ENCODE assay signal across 26 mouse cellular contexts in the genomic region with DNA sequence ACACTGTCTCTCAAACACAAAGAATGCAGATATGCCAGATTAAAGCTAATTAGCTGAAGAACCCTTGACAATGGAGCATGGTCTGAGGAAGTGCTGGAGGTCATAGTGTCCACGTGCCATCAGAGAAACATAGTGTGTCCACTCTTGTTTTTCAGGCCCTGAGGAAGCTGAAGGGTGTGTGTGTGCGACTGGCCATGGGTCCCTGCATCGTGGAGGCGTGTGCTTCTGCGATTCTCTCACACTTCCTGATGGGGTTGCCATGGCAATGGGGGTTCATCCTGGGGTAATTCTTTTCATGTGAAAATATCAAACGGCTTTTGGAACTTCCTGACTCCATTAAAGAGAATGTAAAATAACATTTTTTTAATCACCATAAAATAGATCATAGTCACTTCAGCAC. TPM values are rescaled to one million over a fixed set of nuclear protein-coding genes. Genes with fewer than 3 reads are reported as not detected.
A peak's percentile ranks its signal among the peaks of the same experiment; 100 is the strongest.
DNase-seq lines count a peak whose midpoint lies in the region; ATAC-seq lines count a peak whose summit lies in the region.
"Had no signal": no experiment of that assay in that cellular context is flagged by ENCODE, and none has a peak within 500 bp of the region (broad histone marks: within the 10 kb centered on the region; RNA-seq: fewer than 3 reads in every experiment).

No protein-coding gene starts in this region.

- H3K9ac ChIP-seq in forebrain, embryonic 15.5 days (replicated peaks), result no peak overlapping the region
- no peak overlapping the region for H3K9ac ChIP-seq in midbrain, embryonic 14.5 days (replicated peaks; ENCODE audit: low read length)
- no peak overlapping the region for H3K9ac ChIP-seq in kidney, embryonic 15.5 days
- H3K9ac ChIP-seq: forebrain, embryonic 13.5 days; heart, embryonic 13.5 days; hindbrain, embryonic 15.5 days; liver, embryonic 15.5 days; midbrain, embryonic 12.5 days; stomach, embryonic 15.5 days had no signal

- WGBS in forebrain, embryonic 10.5 days, result 71% methylated on average over 6 of the region's 6 CpGs
- WGBS in forebrain, embryonic 15.5 days, result 47% methylated on average over 6 of the region's 6 CpGs
- 12% methylated on average over 6 of the region's 6 CpGs for WGBS in midbrain, embryonic 14.5 days
- WGBS in kidney, embryonic 15.5 days, result 57% methylated on average over 6 of the region's 6 CpGs

- no peak overlapping the region for H3K4me3 ChIP-seq in forebrain, embryonic 10.5 days
- H3K4me3 ChIP-seq in forebrain, embryonic 15.5 days, result no peak overlapping the region
- no peak overlapping the region for H3K4me3 ChIP-seq in midbrain, embryonic 14.5 days (replicated peaks; ENCODE audit: low read depth, low read length)
- no peak overlapping the region for H3K4me3 ChIP-seq in kidney, embryonic 15.5 days (replicated peaks)
- H3K4me3 ChIP-seq: forebrain, embryonic 13.5 days; heart, embryonic 13.5 days; hindbrain, embryonic 15.5 days; left cerebral cortex, adult 2 months; liver, embryonic 15.5 days; midbrain, embryonic 12.5 days; stomach, embryonic 15.5 days had no signal

- peaks cover 4% of the 10 kb centered on the region for H3K4me1 ChIP-seq in forebrain, embryonic 10.5 days
- H3K4me1 ChIP-seq in forebrain, embryonic 15.5 days, result no peaks in the 10 kb centered on the region
- 0 out of 2 replicates have a peak, but pooled peaks cover 4% of the 10 kb centered on the region for H3K4me1 ChIP-seq in midbrain, embryonic 14.5 days (ENCODE audit: control insufficient read depth, insufficient read depth, low read length)
- no peaks in the 10 kb centered on the region for H3K4me1 ChIP-seq in kidney, embryonic 15.5 days
- H3K4me1 ChIP-seq: forebrain, embryonic 13.5 days; heart, embryonic 13.5 days; hindbrain, embryonic 15.5 days; liver, embryonic 15.5 days; midbrain, embryonic 12.5 days; stomach, embryonic 15.5 days had no signal

- H3K4me2 ChIP-seq in forebrain, embryonic 15.5 days (replicated peaks), result no peak overlapping the region
- no peak overlapping the region for H3K4me2 ChIP-seq in midbrain, embryonic 14.5 days (ENCODE audit: low read length)
- no peak overlapping the region for H3K4me2 ChIP-seq in kidney, embryonic 15.5 days
- H3K4me2 ChIP-seq: forebrain, embryonic 13.5 days; heart, embryonic 13.5 days; hindbrain, embryonic 15.5 days; liver, embryonic 15.5 days; midbrain, embryonic 12.5 days; stomach, embryonic 15.5 days had no signal

- intact Hi-C loops in left cerebral cortex, postnatal 14 days (cut with DNase I), result no loop called here
- intact Hi-C loops in left cerebral cortex, postnatal 36 days (cut with DNase I), result no loop called here

- no peaks in the 10 kb centered on the region for H3K9me3 ChIP-seq in forebrain, embryonic 10.5 days
- H3K9me3 ChIP-seq in forebrain, embryonic 15.5 days, result no peaks in the 10 kb centered on the region
- no peaks in the 10 kb centered on the region for H3K9me3 ChIP-seq in midbrain, embryonic 14.5 days (ENCODE audit: control insufficient read depth, low read length)
- H3K9me3 ChIP-seq in kidney, embryonic 15.5 days (replicated peaks), result no peaks in the 10 kb centered on the region
- H3K9me3 ChIP-seq: forebrain, embryonic 13.5 days; heart, embryonic 13.5 days; hindbrain, embryonic 15.5 days; liver, embryonic 15.5 days; midbrain, embryonic 12.5 days; stomach, embryonic 15.5 days had no signal

- peak; percentile 6 for DNase-seq in forebrain, embryonic 10.5 days (ENCODE audit: extremely low spot score, low spot score)
- peak; percentile 8 to 53 for DNase-seq in left cerebral cortex, postnatal 14 days (ENCODE audit: low spot score in 2 of 2)
- no peak for DNase-seq in left cerebral cortex, postnatal 36 days (ENCODE audit: low spot score in 2 of 2)
- DNase-seq in midbrain, embryonic 14.5 days, result peak; percentile 39
- DNase-seq in ovary, postnatal 36 days (ENCODE audit: low spot score), result no peak
- DNase-seq: adrenal gland, postnatal 36 days; cerebellum, adult 8-10 months; heart, postnatal 36 days; thymus, adult 2 months had no signal

- H3K27me3 ChIP-seq in forebrain, embryonic 10.5 days (ENCODE audit: poor library complexity, severe bottlenecking), result no peaks in the 10 kb centered on the region
- H3K27me3 ChIP-seq in forebrain, embryonic 15.5 days, result no peaks in the 10 kb centered on the region
- no peaks in the 10 kb centered on the region for H3K27me3 ChIP-seq in midbrain, embryonic 14.5 days (ENCODE audit: control insufficient read depth, insufficient read depth, low read length)
- no peaks in the 10 kb centered on the region for H3K27me3 ChIP-seq in kidney, embryonic 15.5 days
- H3K27me3 ChIP-seq: CH12.LX; forebrain, embryonic 13.5 days; heart, embryonic 13.5 days; hindbrain, embryonic 15.5 days; liver, embryonic 15.5 days; midbrain, embryonic 12.5 days; stomach, embryonic 15.5 days had no signal

- H3K36me3 ChIP-seq in forebrain, embryonic 10.5 days (replicated peaks), result 0 out of 2 replicates have a peak, but pooled peaks cover 2% of the 10 kb centered on the region
- H3K36me3 ChIP-seq in forebrain, embryonic 15.5 days, result no peaks in the 10 kb centered on the region
- no peaks in the 10 kb centered on the region for H3K36me3 ChIP-seq in midbrain, embryonic 14.5 days (ENCODE audit: control insufficient read depth, insufficient read depth, low read length)
- no peaks in the 10 kb centered on the region for H3K36me3 ChIP-seq in kidney, embryonic 15.5 days
- H3K36me3 ChIP-seq: heart, embryonic 13.5 days; hindbrain, embryonic 15.5 days; liver, embryonic 15.5 days; midbrain, embryonic 12.5 days; stomach, embryonic 15.5 days had no signal

- no peak for ATAC-seq in forebrain, embryonic 15.5 days (replicated peaks)
- peak; percentile 82 for ATAC-seq in CD4-positive, CD25-positive, alpha-beta regulatory T cell, adult 4 months
- ATAC-seq in midbrain, embryonic 14.5 days (ENCODE audit: low FRiP score, low TSS enrichment), result no peak
- no peak for ATAC-seq in kidney, embryonic 15.5 days (replicated peaks; ENCODE audit: low FRiP score)
- ATAC-seq: forebrain, embryonic 13.5 days; intestine, postnatal 0 days had no signal

- no peak overlapping the region for H3K27ac ChIP-seq in forebrain, embryonic 10.5 days
- H3K27ac ChIP-seq in forebrain, embryonic 15.5 days (replicated peaks), result no peak overlapping the region
- H3K27ac ChIP-seq in midbrain, embryonic 14.5 days (replicated peaks; ENCODE audit: low read depth, low read length), result no peak overlapping the region
- no peak overlapping the region for H3K27ac ChIP-seq in kidney, embryonic 15.5 days
- H3K27ac ChIP-seq: forebrain, embryonic 13.5 days; heart, embryonic 13.5 days; hindbrain, embryonic 15.5 days; kidney, postnatal 0 days; left cerebral cortex, adult 2 months; liver, embryonic 15.5 days; macrophage; midbrain, embryonic 12.5 days; stomach, embryonic 15.5 days had no signal

RNA-seq across cellular contexts. Expression of gene Slc9b2, which starts 16.9 kb away (rescaled TPM):
- polyA plus RNA-seq in forebrain, embryonic 10.5 days (2016; fragmentation: Nextera tagmentation; extraction: Ambion mirVana), result 5.6 and 7.2 TPM in 2 replicates
- 0.60 and 1.3 TPM in 2 replicates for polyA plus RNA-seq in forebrain, embryonic 15.5 days (2015; fragmentation: Nextera tagmentation; extraction: Ambion mirVana)
- 1 to 10 TPM; 2.9 to 3.4 TPM for total RNA-seq in left cerebral cortex, postnatal 14 days (2021)
- total RNA-seq in left cerebral cortex, postnatal 36 days (2021), result 1 to 10 TPM; 3.0 to 3.9 TPM
- polyA plus RNA-seq in CD4-positive, CD25-positive, alpha-beta regulatory T cell, adult 4 months (2017; shearing (Covaris generic)), result 10 to 100 TPM; 13.6 to 18.6 TPM
- polyA plus RNA-seq in midbrain, embryonic 14.5 days (2014; fragmentation: Nextera tagmentation; extraction: Ambion mirVana), result 1.0 and 1.8 TPM in 2 replicates
- polyA plus RNA-seq in kidney, embryonic 15.5 days (2015; fragmentation: Nextera tagmentation; extraction: Ambion mirVana), result 2.5 and 6.3 TPM in 2 replicates

RNA-seq across cellular contexts. Expression of gene Slc9b1, which starts 23.5 kb away (rescaled TPM):
- polyA plus RNA-seq in forebrain, embryonic 10.5 days (2016; fragmentation: Nextera tagmentation; extraction: Ambion mirVana), result 0.34 and 0.38 TPM in 2 replicates
- polyA plus RNA-seq in forebrain, embryonic 15.5 days (2015; fragmentation: Nextera tagmentation; extraction: Ambion mirVana), result 0.18 and 0.24 TPM in 2 replicates
- under 1 TPM in 1 of 2 experiments, not detected in 1; 0.62 TPM for total RNA-seq in left cerebral cortex, postnatal 14 days (2021)
- under 1 TPM in 1 of 2 experiments, not detected in 1; 0.64 TPM for total RNA-seq in left cerebral cortex, postnatal 36 days (2021)
- polyA plus RNA-seq in CD4-positive, CD25-positive, alpha-beta regulatory T cell, adult 4 months (2017; shearing (Covaris generic)), result under 1 TPM in 1 of 2 experiments, not detected in 1; 0.43 TPM
- polyA plus RNA-seq in midbrain, embryonic 14.5 days (2014; fragmentation: Nextera tagmentation; extraction: Ambion mirVana), result 0.82 TPM in 1 of 2 replicates, not detected in the other
- polyA plus RNA-seq in kidney, embryonic 15.5 days (2015; fragmentation: Nextera tagmentation; extraction: Ambion mirVana), result 0.42 TPM in 1 of 2 replicates, not detected in the other
- total RNA-seq: MEL had no signal
- polyA plus RNA-seq: forebrain, embryonic 13.5 days; heart, embryonic 13.5 days; hindbrain, embryonic 15.5 days; intestine, postnatal 0 days; liver, embryonic 15.5 days; spleen, adult 2 months; thymus, adult 2 months had no signal

RNA-seq across cellular contexts. Expression of gene Bdh2, which starts 43.3 kb away (rescaled TPM):
- polyA plus RNA-seq in forebrain, embryonic 10.5 days (2016; fragmentation: Nextera tagmentation; extraction: Ambion mirVana), result 6.0 and 9.0 TPM in 2 replicates
- 2.1 and 3.7 TPM in 2 replicates for polyA plus RNA-seq in forebrain, embryonic 15.5 days (2015; fragmentation: Nextera tagmentation; extraction: Ambion mirVana)
- total RNA-seq in left cerebral cortex, postnatal 14 days (2021), result 1 to 10 TPM; 1.8 to 2.5 TPM
- total RNA-seq in left cerebral cortex, postnatal 36 days (2021), result 1 to 10 TPM; 2.2 to 4.3 TPM
- not detected for polyA plus RNA-seq in CD4-positive, CD25-positive, alpha-beta regulatory T cell, adult 4 months (2017; shearing (Covaris generic))
- 3.8 and 4.7 TPM in 2 replicates for polyA plus RNA-seq in midbrain, embryonic 14.5 days (2014; fragmentation: Nextera tagmentation; extraction: Ambion mirVana)
- 25.5 and 26.8 TPM in 2 replicates for polyA plus RNA-seq in kidney, embryonic 15.5 days (2015; fragmentation: Nextera tagmentation; extraction: Ambion mirVana)
- total RNA-seq: granulocyte monocyte progenitor cell, adult 5-6 weeks had no signal
- polyA plus RNA-seq: macrophage had no signal

Comparison
In these comparisons a context has a peak if more than half of its experiments do, and no peak if none do; other contexts are left out.
1. DNase-seq: peak in forebrain, embryonic 10.5 days (single experiment), left cerebral cortex, postnatal 14 days (2 of 2) and midbrain, embryonic 14.5 days (single experiment); none in left cerebral cortex, postnatal 36 days (0 of 2) and ovary, postnatal 36 days (single experiment).